Mouse (Mus musculus): Measurements from ENCODE around the gene Rapgef1. TPM values are rescaled to one million over a fixed set of nuclear protein-coding genes. Genes with fewer than 3 reads are reported as not detected.

Gene Rapgef1
- polyA plus RNA-seq, 1 experiment from 2014 or later, result 11.2 TPM

- peak overlapping the region; percentile 31 for H3K4me3 ChIP-seq (replicated peaks; ENCODE audit: low read length)
- H3K27me3 ChIP-seq (ENCODE audit: control insufficient read depth, insufficient read depth, low read length), result peaks cover 31% of the 10 kb centered on the region
- H3K4me1 ChIP-seq (ENCODE audit: control insufficient read depth, insufficient read depth, low read length), result no peaks in the 10 kb centered on the region
- H3K4me2 ChIP-seq (ENCODE audit: low read depth, low read length), result peak overlapping the region; percentile 54
- no peaks in the 10 kb centered on the region for H3K9me3 ChIP-seq (replicated peaks; ENCODE audit: control insufficient read depth, low read length)
- WGBS, result 14% methylated on average over 49 of the region's 50 CpGs
- H3K9ac ChIP-seq (ENCODE audit: low read length), result peak overlapping the region; percentile 29
- H3K27ac ChIP-seq (ENCODE audit: low read length), result no peak overlapping the region
- H3K36me3 ChIP-seq (ENCODE audit: control insufficient read depth, insufficient read depth, low read length), result no peaks in the 10 kb centered on the region
- ATAC-seq (ENCODE audit: insufficient read depth, low FRiP score), result no peak
These were observed 127.8 kb downstream of the Rapgef1 start for GRCm38 (mm10) chr2:29747188-29747782.

GRCm38 (mm10) chr2:29747852-29748251 is 128.3 kb downstream of the Rapgef1 start:
- Histone ChIP-seq H3K27ac (ENCODE audit: low read length) (no peak overlapping the region), H3K4me2 (ENCODE audit: low read depth, low read length) (no peak overlapping the region), H3K36me3 (ENCODE audit: control insufficient read depth, insufficient read depth, low read length) (no peaks in the 10 kb centered on the region), H3K9ac (ENCODE audit: low read length) (no peak overlapping the region), H3K4me3 (replicated peaks; ENCODE audit: low read length) (no peak overlapping the region), H3K4me1 (ENCODE audit: control insufficient read depth, insufficient read depth, low read length) (no peaks in the 10 kb centered on the region), H3K9me3 (replicated peaks; ENCODE audit: control insufficient read depth, low read length) (no peaks in the 10 kb centered on the region), H3K27me3 (ENCODE audit: control insufficient read depth, insufficient read depth, low read length) (peaks cover 33% of the 10 kb centered on the region)
- ATAC-seq (ENCODE audit: insufficient read depth, low FRiP score), result no peak
- 70% methylated on average over 5 of the region's 5 CpGs for WGBS

GRCm38 (mm10) chr2:29748499-29748898 is 129.0 kb downstream of the Rapgef1 start:
- Histone ChIP-seq H3K36me3 (ENCODE audit: control insufficient read depth, insufficient read depth, low read length) (no peaks in the 10 kb centered on the region), H3K27me3 (ENCODE audit: control insufficient read depth, insufficient read depth, low read length) (peaks cover 33% of the 10 kb centered on the region), H3K9me3 (replicated peaks; ENCODE audit: control insufficient read depth, low read length) (no peaks in the 10 kb centered on the region), H3K4me2 (ENCODE audit: low read depth, low read length) (no peak overlapping the region), H3K27ac (ENCODE audit: low read length) (no peak overlapping the region), H3K4me1 (ENCODE audit: control insufficient read depth, insufficient read depth, low read length) (no peaks in the 10 kb centered on the region), H3K9ac (ENCODE audit: low read length) (no peak overlapping the region), H3K4me3 (replicated peaks; ENCODE audit: low read length) (no peak overlapping the region)
- no peak for ATAC-seq (ENCODE audit: insufficient read depth, low FRiP score)
- 79% methylated on average over 4 of the region's 4 CpGs for WGBS

GRCm38 (mm10) chr2:29751497-29751896 is 132.0 kb downstream of the Rapgef1 start, which contains the start of gene Gm13420:
Gm13420 (minus strand) TSS chr2:29751685.
- peak; percentile 85 for ATAC-seq (ENCODE audit: insufficient read depth, low FRiP score)
- peak within 1 kb of the TSS; percentile 66 for H3K27ac ChIP-seq (ENCODE audit: low read length)
- H3K9ac ChIP-seq (ENCODE audit: low read length), result peak within 1 kb of the TSS; percentile 58
- no peaks in the 10 kb centered on the region for H3K4me1 ChIP-seq (ENCODE audit: control insufficient read depth, insufficient read depth, low read length)
- no peaks in the 10 kb centered on the region for H3K9me3 ChIP-seq (replicated peaks; ENCODE audit: control insufficient read depth, low read length)
- H3K36me3 ChIP-seq (ENCODE audit: control insufficient read depth, insufficient read depth, low read length), result no peaks in the 10 kb centered on the region
- H3K4me2 ChIP-seq (ENCODE audit: low read depth, low read length), result peak within 1 kb of the TSS; percentile 51
- peaks cover 29% of the 10 kb centered on the region for H3K27me3 ChIP-seq (ENCODE audit: control insufficient read depth, insufficient read depth, low read length)
- 4% methylated on average over 28 of the region's 28 CpGs for WGBS
- peak within 1 kb of the TSS; percentile 35 for H3K4me3 ChIP-seq (replicated peaks; ENCODE audit: low read length)

- no peak overlapping the region for H3K4me3 ChIP-seq (replicated peaks; ENCODE audit: low read length)
- H3K27ac ChIP-seq (ENCODE audit: low read length), result no peak overlapping the region
- no peak overlapping the region for H3K4me2 ChIP-seq (ENCODE audit: low read depth, low read length)
- peaks cover 24% of the 10 kb centered on the region for H3K27me3 ChIP-seq (ENCODE audit: control insufficient read depth, insufficient read depth, low read length)
- H3K4me1 ChIP-seq (ENCODE audit: control insufficient read depth, insufficient read depth, low read length), result no peaks in the 10 kb centered on the region
- no peaks in the 10 kb centered on the region for H3K36me3 ChIP-seq (ENCODE audit: control insufficient read depth, insufficient read depth, low read length)
- no peak overlapping the region for H3K9ac ChIP-seq (ENCODE audit: low read length)
- no peaks in the 10 kb centered on the region for H3K9me3 ChIP-seq (replicated peaks; ENCODE audit: control insufficient read depth, low read length)
- 86% methylated on average over 5 of the region's 5 CpGs for WGBS
- no peak for ATAC-seq (ENCODE audit: insufficient read depth, low FRiP score)
These were observed 132.9 kb downstream of the Rapgef1 start for GRCm38 (mm10) chr2:29752397-29752796.

- H3K4me1 ChIP-seq (ENCODE audit: control insufficient read depth, insufficient read depth, low read length), result no peaks in the 10 kb centered on the region
- no peaks in the 10 kb centered on the region for H3K36me3 ChIP-seq (ENCODE audit: control insufficient read depth, insufficient read depth, low read length)
- H3K9ac ChIP-seq (ENCODE audit: low read length), result no peak overlapping the region
- H3K27me3 ChIP-seq (ENCODE audit: control insufficient read depth, insufficient read depth, low read length), result peaks cover 16% of the 10 kb centered on the region
- no peaks in the 10 kb centered on the region for H3K9me3 ChIP-seq (replicated peaks; ENCODE audit: control insufficient read depth, low read length)
- H3K4me2 ChIP-seq (ENCODE audit: low read depth, low read length), result no peak overlapping the region
- no peak overlapping the region for H3K4me3 ChIP-seq (replicated peaks; ENCODE audit: low read length)
- ATAC-seq (ENCODE audit: insufficient read depth, low FRiP score), result no peak
- H3K27ac ChIP-seq (ENCODE audit: low read length), result no peak overlapping the region
These were observed 136.2 kb downstream of the Rapgef1 start for GRCm38 (mm10) chr2:29755693-29756092.

GRCm38 (mm10) chr2:29764831-29765230 is 145.3 kb downstream of the Rapgef1 start:
- H3K9ac ChIP-seq (ENCODE audit: low read length), result no peak overlapping the region
- ATAC-seq (ENCODE audit: insufficient read depth, low FRiP score), result no peak
- H3K4me3 ChIP-seq (replicated peaks; ENCODE audit: low read length), result no peak overlapping the region
- H3K27ac ChIP-seq (ENCODE audit: low read length), result no peak overlapping the region
- no peak overlapping the region for H3K4me2 ChIP-seq (ENCODE audit: low read depth, low read length)
- no peaks in the 10 kb centered on the region for H3K36me3 ChIP-seq (ENCODE audit: control insufficient read depth, insufficient read depth, low read length)
- H3K9me3 ChIP-seq (replicated peaks; ENCODE audit: control insufficient read depth, low read length), result no peaks in the 10 kb centered on the region
- no peaks in the 10 kb centered on the region; the same call in 1 of the 2 replicates for H3K27me3 ChIP-seq (ENCODE audit: control insufficient read depth, insufficient read depth, low read length)
- 0% methylated on average over 1 of the region's 1 CpGs for WGBS
- H3K4me1 ChIP-seq (ENCODE audit: control insufficient read depth, insufficient read depth, low read length), result peaks cover 5% of the 10 kb centered on the region; the same call in 1 of the 2 replicates

- peaks cover 5% of the 10 kb centered on the region; the same call in 1 of the 2 replicates for H3K4me1 ChIP-seq (ENCODE audit: control insufficient read depth, insufficient read depth, low read length)
- no peaks in the 10 kb centered on the region for H3K27me3 ChIP-seq (ENCODE audit: control insufficient read depth, insufficient read depth, low read length)
- no peak overlapping the region for H3K4me2 ChIP-seq (ENCODE audit: low read depth, low read length)
- H3K9ac ChIP-seq (ENCODE audit: low read length), result 0 out of 2 replicates have a peak overlapping the region, but pooled peaks have one; percentile 32
- WGBS, result 47% methylated on average over 11 of the region's 11 CpGs
- peak overlapping the region; percentile 78 for H3K27ac ChIP-seq (ENCODE audit: low read length)
- H3K9me3 ChIP-seq (replicated peaks; ENCODE audit: control insufficient read depth, low read length), result no peaks in the 10 kb centered on the region
- ATAC-seq (ENCODE audit: insufficient read depth, low FRiP score), result peak; percentile 71
- no peaks in the 10 kb centered on the region for H3K36me3 ChIP-seq (ENCODE audit: control insufficient read depth, insufficient read depth, low read length)
- H3K4me3 ChIP-seq (replicated peaks; ENCODE audit: low read length), result no peak overlapping the region
These were observed 148.6 kb downstream of the Rapgef1 start for GRCm38 (mm10) chr2:29767976-29768709.

- Histone ChIP-seq H3K36me3 (ENCODE audit: control insufficient read depth, insufficient read depth, low read length) (no peaks in the 10 kb centered on the region), H3K9ac (ENCODE audit: low read length) (no peak overlapping the region), H3K4me2 (ENCODE audit: low read depth, low read length) (no peak overlapping the region), H3K4me3 (replicated peaks; ENCODE audit: low read length) (no peak overlapping the region), H3K4me1 (ENCODE audit: control insufficient read depth, insufficient read depth, low read length) (peaks cover 5% of the 10 kb centered on the region; the same call in 1 of the 2 replicates), H3K27me3 (ENCODE audit: control insufficient read depth, insufficient read depth, low read length) (no peaks in the 10 kb centered on the region), H3K27ac (ENCODE audit: low read length) (peak overlapping the region; percentile 78), H3K9me3 (replicated peaks; ENCODE audit: control insufficient read depth, low read length) (no peaks in the 10 kb centered on the region)
- ATAC-seq (ENCODE audit: insufficient read depth, low FRiP score), result no peak
- WGBS, result 46% methylated on average over 9 of the region's 9 CpGs
These were observed 149.4 kb downstream of the Rapgef1 start for GRCm38 (mm10) chr2:29768901-29769300.

Measured in stomach, embryonic 16.5 days (tissue).